Mouse (Mus musculus): ENCODE results near the gene Pogz. TPM values are rescaled to one million over a fixed set of nuclear protein-coding genes. Genes with fewer than 3 reads are reported as not detected.

Gene Pogz
- polyA plus RNA-seq, 1 experiment, result 46.2 TPM

- no peak for TF ChIP-seq CTCF (IDR thresholded peaks at IDR 0.05; ENCODE audit: borderline replicate concordance, insufficient read depth, low read depth, low read length)
- no peak for TF ChIP-seq POLR2A (IDR thresholded peaks at IDR 0.05; ENCODE audit: borderline replicate concordance, insufficient read depth, low read length)
- H3K4me1 ChIP-seq (ENCODE audit: control insufficient read depth, insufficient read depth, low read length), result no peaks in the 10 kb centered on the region
- H3K27me3 ChIP-seq (ENCODE audit: control insufficient read depth, insufficient read depth, low read length), result no peaks in the 10 kb centered on the region
- H3K27ac ChIP-seq (ENCODE audit: insufficient read depth, low read length), result no peak overlapping the region
- H3K4me3 ChIP-seq (replicated peaks; ENCODE audit: insufficient read depth, low read depth, low read length), result no peak overlapping the region
- no peak for DNase-seq
These were observed 4.0 kb upstream of the Pogz start for GRCm38 (mm10) chr3:94833358-94833757.

- Histone ChIP-seq H3K4me3 (replicated peaks; ENCODE audit: insufficient read depth, low read depth, low read length) (no peak overlapping the region), H3K27me3 (ENCODE audit: control insufficient read depth, insufficient read depth, low read length) (no peaks in the 10 kb centered on the region), H3K4me1 (ENCODE audit: control insufficient read depth, insufficient read depth, low read length) (peaks cover 4% of the 10 kb centered on the region; the same call in 1 of the 2 replicates), H3K27ac (ENCODE audit: insufficient read depth, low read length) (no peak overlapping the region)
- DNase-seq, result no peak
- WGBS, result 77% methylated on average over 3 of the region's 3 CpGs
- TF ChIP-seq CTCF (IDR thresholded peaks at IDR 0.05; ENCODE audit: borderline replicate concordance, insufficient read depth, low read depth, low read length), result no peak
These were observed 2.0 kb upstream of the Pogz start for GRCm38 (mm10) chr3:94835396-94835795.

GRCm38 (mm10) chr3:94837959-94838496, 661 bp downstream of the Pogz start:
- DNase-seq, result peak; percentile 91 to 94
- Histone ChIP-seq H3K27ac (ENCODE audit: insufficient read depth, low read length) (peak overlapping the region; percentile 94), H3K4me1 (ENCODE audit: control insufficient read depth, insufficient read depth, low read length) (peaks cover 4% of the 10 kb centered on the region; the same call in 1 of the 2 replicates), H3K4me3 (replicated peaks; ENCODE audit: insufficient read depth, low read depth, low read length) (peak overlapping the region; percentile 99), H3K27me3 (ENCODE audit: control insufficient read depth, insufficient read depth, low read length) (no peaks in the 10 kb centered on the region)
- WGBS, result 1% methylated on average over 62 of the region's 62 CpGs
- TF ChIP-seq CTCF (IDR thresholded peaks at IDR 0.05; ENCODE audit: borderline replicate concordance, insufficient read depth, low read depth, low read length) (no peak), POLR2A (IDR thresholded peaks at IDR 0.05; ENCODE audit: borderline replicate concordance, insufficient read depth, low read length) (peak; percentile 67; the same call in 1 of the 2 replicates)

- peaks cover 4% of the 10 kb centered on the region; the same call in 1 of the 2 replicates for H3K4me1 ChIP-seq (ENCODE audit: control insufficient read depth, insufficient read depth, low read length)
- DNase-seq, result peak in 1 of 2 experiments; percentile 42
- peak overlapping the region; percentile 94 for H3K27ac ChIP-seq (ENCODE audit: insufficient read depth, low read length)
- TF ChIP-seq CTCF (IDR thresholded peaks at IDR 0.05; ENCODE audit: borderline replicate concordance, insufficient read depth, low read depth, low read length), result no peak
- no peaks in the 10 kb centered on the region for H3K27me3 ChIP-seq (ENCODE audit: control insufficient read depth, insufficient read depth, low read length)
- 1% methylated on average over 9 of the region's 9 CpGs for WGBS
- peak overlapping the region; percentile 99 for H3K4me3 ChIP-seq (replicated peaks; ENCODE audit: insufficient read depth, low read depth, low read length)
These were observed 1.3 kb downstream of the Pogz start for GRCm38 (mm10) chr3:94838631-94839030.

- TF ChIP-seq CTCF (IDR thresholded peaks at IDR 0.05; ENCODE audit: borderline replicate concordance, insufficient read depth, low read depth, low read length), result no peak
- no peak for TF ChIP-seq POLR2A (IDR thresholded peaks at IDR 0.05; ENCODE audit: borderline replicate concordance, insufficient read depth, low read length)
- peak overlapping the region; percentile 36 for H3K4me3 ChIP-seq (replicated peaks; ENCODE audit: insufficient read depth, low read depth, low read length)
- DNase-seq, result no peak
- no peaks in the 10 kb centered on the region for H3K27me3 ChIP-seq (ENCODE audit: control insufficient read depth, insufficient read depth, low read length)
- H3K4me1 ChIP-seq (ENCODE audit: control insufficient read depth, insufficient read depth, low read length), result peaks cover 4% of the 10 kb centered on the region; the same call in 1 of the 2 replicates
- H3K27ac ChIP-seq (ENCODE audit: insufficient read depth, low read length), result no peak overlapping the region
- 31% methylated on average over 5 of the region's 5 CpGs for WGBS
These were observed 1.7 kb downstream of the Pogz start for GRCm38 (mm10) chr3:94839101-94839500.

GRCm38 (mm10) chr3:94847382-94847781, 10.0 kb downstream of the Pogz start:
- peaks cover 4% of the 10 kb centered on the region; the same call in 1 of the 2 replicates for H3K4me1 ChIP-seq (ENCODE audit: control insufficient read depth, insufficient read depth, low read length)
- H3K27me3 ChIP-seq (ENCODE audit: control insufficient read depth, insufficient read depth, low read length), result no peaks in the 10 kb centered on the region
- no peak for TF ChIP-seq CTCF (IDR thresholded peaks at IDR 0.05; ENCODE audit: borderline replicate concordance, insufficient read depth, low read depth, low read length)
- no peak for TF ChIP-seq POLR2A (IDR thresholded peaks at IDR 0.05; ENCODE audit: borderline replicate concordance, insufficient read depth, low read length)
- no peak overlapping the region for H3K4me3 ChIP-seq (replicated peaks; ENCODE audit: insufficient read depth, low read depth, low read length)
- whole genome bisulfite sequencing, result 75% methylated on average over 2 of the region's 2 CpGs
- DNase-seq, result no peak
- H3K27ac ChIP-seq (ENCODE audit: insufficient read depth, low read length), result no peak overlapping the region; the same call in 1 of the 2 replicates

- 5% methylated on average over 1 of the region's 1 CpGs for WGBS
- Histone ChIP-seq H3K4me3 (replicated peaks; ENCODE audit: insufficient read depth, low read depth, low read length) (no peak overlapping the region), H3K27ac (ENCODE audit: insufficient read depth, low read length) (no peak overlapping the region), H3K27me3 (ENCODE audit: control insufficient read depth, insufficient read depth, low read length) (no peaks in the 10 kb centered on the region), H3K4me1 (ENCODE audit: control insufficient read depth, insufficient read depth, low read length) (peaks cover 4% of the 10 kb centered on the region; the same call in 1 of the 2 replicates)
- peak; percentile 45 to 49 for DNase-seq
- TF ChIP-seq POLR2A (IDR thresholded peaks at IDR 0.05; ENCODE audit: borderline replicate concordance, insufficient read depth, low read length), result no peak
- TF ChIP-seq CTCF (IDR thresholded peaks at IDR 0.05; ENCODE audit: borderline replicate concordance, insufficient read depth, low read depth, low read length), result peak; percentile 23; the same call in 1 of the 2 replicates
These were observed 12.0 kb downstream of the Pogz start for GRCm38 (mm10) chr3:94849338-94849737.

GRCm38 (mm10) chr3:94851731-94852130, 14.4 kb downstream of the Pogz start:
- Histone ChIP-seq H3K27me3 (ENCODE audit: control insufficient read depth, insufficient read depth, low read length) (no peaks in the 10 kb centered on the region), H3K27ac (ENCODE audit: insufficient read depth, low read length) (no peak overlapping the region), H3K4me1 (ENCODE audit: control insufficient read depth, insufficient read depth, low read length) (no peaks in the 10 kb centered on the region; the same call in 1 of the 2 replicates), H3K4me3 (replicated peaks; ENCODE audit: insufficient read depth, low read depth, low read length) (no peak overlapping the region)
- no peak for TF ChIP-seq CTCF (IDR thresholded peaks at IDR 0.05; ENCODE audit: borderline replicate concordance, insufficient read depth, low read depth, low read length)
- no peak for TF ChIP-seq POLR2A (IDR thresholded peaks at IDR 0.05; ENCODE audit: borderline replicate concordance, insufficient read depth, low read length)
- DNase-seq, result no peak
- WGBS, result 47% methylated on average over 3 of the region's 3 CpGs

Data from cerebellum, adult 2 months (tissue).